Mouse (Mus musculus): Measurements from ENCODE around the gene Lrrc55. TPM values are rescaled to one million over a fixed set of nuclear protein-coding genes. Genes with fewer than 3 reads are reported as not detected.

Gene Lrrc55
- polyA plus RNA-seq, 1 experiment from 2014 or later: 11.0 TPM

DNA sequence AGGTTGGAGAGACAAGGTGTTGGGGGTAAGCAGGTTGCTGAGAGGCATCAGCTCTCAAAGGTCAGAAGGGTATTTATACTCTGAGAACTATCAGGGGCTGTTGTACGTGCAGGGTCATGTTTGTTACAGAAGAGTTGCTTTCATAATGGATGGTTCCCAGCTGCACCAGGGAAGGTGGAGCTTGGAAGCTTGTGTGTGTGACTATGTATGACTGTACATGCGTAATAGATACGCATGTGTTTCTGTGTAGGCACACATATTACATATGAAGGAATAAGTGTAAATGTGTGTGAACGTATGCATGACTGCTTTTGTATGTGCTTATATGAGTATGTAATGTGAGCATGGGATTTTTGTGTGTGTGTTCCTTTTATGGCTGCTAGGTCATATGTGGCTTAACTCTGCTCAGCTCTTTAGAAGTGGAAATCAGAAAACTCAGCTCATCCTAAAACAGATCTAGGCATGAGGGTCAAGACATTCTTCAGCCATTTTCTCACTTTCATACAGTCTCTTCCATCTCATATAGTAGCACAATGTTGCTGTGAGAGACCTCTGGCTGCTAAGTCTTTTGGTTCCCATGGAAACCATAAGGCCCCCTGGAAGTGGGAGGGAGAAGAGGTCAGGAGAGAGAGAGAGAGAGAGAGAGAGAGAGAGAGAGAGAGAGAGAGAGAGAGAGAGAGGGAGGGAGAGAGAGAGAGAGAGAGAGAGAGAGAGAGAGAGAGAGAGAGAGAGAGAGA, 35.9 kb downstream of the Lrrc55 start:
- no peaks in the 10 kb centered on the region for H3K9me3 ChIP-seq (replicated peaks; ENCODE audit: control insufficient read depth, low read length)
- H3K4me3 ChIP-seq (ENCODE audit: low read depth, low read length): no peak overlapping the region
- H3K27ac ChIP-seq (ENCODE audit: low read depth, low read length): no peak overlapping the region
- 81% methylated on average over 4 of the region's 4 CpGs for WGBS
- no peak overlapping the region for H3K4me2 ChIP-seq (ENCODE audit: low read length)
- no peaks in the 10 kb centered on the region for H3K27me3 ChIP-seq (replicated peaks; ENCODE audit: control insufficient read depth, insufficient read depth, low read length)
- ATAC-seq (peak; percentile 52), DNase-seq (ENCODE audit: low spot score) (peak; percentile 27)
- no peaks in the 10 kb centered on the region for H3K4me1 ChIP-seq (ENCODE audit: control insufficient read depth, insufficient read depth, low read length)
- H3K36me3 ChIP-seq (ENCODE audit: control insufficient read depth, insufficient read depth, low read length): no peaks in the 10 kb centered on the region
- no peak overlapping the region for H3K9ac ChIP-seq (ENCODE audit: low read length)

GRCm38 (mm10) chr2:85157382-85157781, 39.6 kb downstream of the Lrrc55 start:
- no peaks in the 10 kb centered on the region for H3K36me3 ChIP-seq (ENCODE audit: control insufficient read depth, insufficient read depth, low read length)

DNA sequence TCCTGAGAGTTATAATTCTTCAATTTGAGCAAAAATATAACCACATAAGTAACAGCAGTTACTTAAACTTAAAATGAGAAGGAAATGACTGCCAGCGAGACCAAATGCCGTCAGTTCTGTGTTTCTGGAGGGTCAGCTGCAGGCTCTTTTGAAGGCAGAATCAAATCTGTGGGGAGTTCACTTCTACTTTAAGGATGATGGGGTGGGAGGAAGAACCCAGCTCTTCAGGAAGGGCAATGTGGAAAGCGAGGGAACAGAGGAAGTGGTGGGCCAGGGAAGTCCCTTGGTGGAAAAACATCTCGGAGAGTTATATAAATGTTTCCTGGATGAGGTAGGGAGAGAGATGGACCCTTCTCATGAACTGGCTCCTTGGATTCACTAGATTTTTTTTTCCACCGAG, 40.9 kb downstream of the Lrrc55 start:
- Histone ChIP-seq H3K27ac (ENCODE audit: low read depth, low read length) (no peak overlapping the region), H3K4me2 (ENCODE audit: low read length) (no peak overlapping the region), H3K4me1 (ENCODE audit: control insufficient read depth, insufficient read depth, low read length) (no peaks in the 10 kb centered on the region), H3K4me3 (ENCODE audit: low read depth, low read length) (no peak overlapping the region), H3K9me3 (replicated peaks; ENCODE audit: control insufficient read depth, low read length) (no peaks in the 10 kb centered on the region), H3K36me3 (ENCODE audit: control insufficient read depth, insufficient read depth, low read length) (no peaks in the 10 kb centered on the region), H3K27me3 (replicated peaks; ENCODE audit: control insufficient read depth, insufficient read depth, low read length) (no peaks in the 10 kb centered on the region), H3K9ac (ENCODE audit: low read length) (no peak overlapping the region)
- ATAC-seq (no peak), DNase-seq (ENCODE audit: low spot score) (no peak)
- WGBS: 86% methylated on average over 5 of the region's 5 CpGs

More at GRCm38 (mm10) chr2:85157382-85157781, 39.6 kb downstream of the Lrrc55 start:
- Histone ChIP-seq H3K9me3 (replicated peaks; ENCODE audit: control insufficient read depth, low read length) (no peaks in the 10 kb centered on the region), H3K27me3 (replicated peaks; ENCODE audit: control insufficient read depth, insufficient read depth, low read length) (no peaks in the 10 kb centered on the region), H3K27ac (ENCODE audit: low read depth, low read length) (no peak overlapping the region), H3K4me2 (ENCODE audit: low read length) (no peak overlapping the region), H3K4me1 (ENCODE audit: control insufficient read depth, insufficient read depth, low read length) (no peaks in the 10 kb centered on the region), H3K4me3 (ENCODE audit: low read depth, low read length) (no peak overlapping the region), H3K9ac (ENCODE audit: low read length) (no peak overlapping the region)
- ATAC-seq: no peak
- WGBS: 90% methylated on average over 3 of the region's 3 CpGs
- no peak for DNase-seq (ENCODE audit: low spot score)

DNA sequence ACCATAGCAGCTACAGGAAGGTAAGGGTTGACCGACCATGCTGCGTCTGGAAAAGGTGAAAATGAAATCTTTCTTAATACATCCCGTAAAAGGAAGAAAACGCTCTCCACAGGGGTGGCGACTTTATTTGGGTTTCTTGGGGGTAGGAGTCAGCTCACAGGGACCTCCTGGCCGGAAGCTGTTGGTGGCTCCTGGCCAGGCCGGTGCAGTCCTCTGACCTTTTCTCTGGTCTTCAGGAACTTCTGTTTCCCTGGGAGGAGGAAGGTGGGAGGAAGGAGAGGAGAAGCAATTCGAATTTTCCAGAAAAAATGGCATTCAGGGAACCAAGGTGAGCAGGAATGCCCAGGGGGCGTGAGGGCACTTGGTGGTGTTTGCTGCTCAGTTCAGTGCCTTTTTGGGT, 41.7 kb downstream of the Lrrc55 start:
- Histone ChIP-seq H3K4me3 (ENCODE audit: low read depth, low read length) (no peak overlapping the region), H3K9ac (ENCODE audit: low read length) (no peak overlapping the region), H3K4me2 (ENCODE audit: low read length) (no peak overlapping the region), H3K36me3 (ENCODE audit: control insufficient read depth, insufficient read depth, low read length) (no peaks in the 10 kb centered on the region), H3K27ac (ENCODE audit: low read depth, low read length) (no peak overlapping the region), H3K27me3 (replicated peaks; ENCODE audit: control insufficient read depth, insufficient read depth, low read length) (no peaks in the 10 kb centered on the region), H3K4me1 (ENCODE audit: control insufficient read depth, insufficient read depth, low read length) (no peaks in the 10 kb centered on the region), H3K9me3 (replicated peaks; ENCODE audit: control insufficient read depth, low read length) (no peaks in the 10 kb centered on the region)
- WGBS: 93% methylated on average over 9 of the region's 9 CpGs
- no peak for DNase-seq (ENCODE audit: low spot score)
- ATAC-seq: no peak

DNA sequence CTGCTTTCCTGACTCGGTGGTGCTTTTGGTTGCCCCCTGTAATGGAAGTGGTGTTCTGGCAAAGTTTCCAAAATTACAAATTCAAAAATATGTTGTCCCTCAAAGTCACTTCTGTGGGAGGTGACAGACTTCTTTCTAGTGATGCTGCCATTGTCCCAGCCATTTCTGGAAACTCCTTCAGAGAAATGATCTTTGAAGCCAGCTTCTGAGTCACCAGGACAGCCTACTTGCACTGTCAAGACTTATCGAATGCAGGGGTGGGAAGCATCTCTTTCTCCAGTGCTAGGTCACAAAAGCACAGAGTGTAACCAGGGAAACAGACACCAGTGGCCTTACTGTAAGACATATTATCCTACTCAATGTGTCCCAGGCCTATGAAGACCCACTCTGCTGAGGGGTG, 45.8 kb downstream of the Lrrc55 start:
- Histone ChIP-seq H3K4me3 (ENCODE audit: low read depth, low read length) (no peak overlapping the region), H3K27ac (ENCODE audit: low read depth, low read length) (no peak overlapping the region), H3K9me3 (replicated peaks; ENCODE audit: control insufficient read depth, low read length) (no peaks in the 10 kb centered on the region), H3K4me2 (ENCODE audit: low read length) (no peak overlapping the region), H3K36me3 (ENCODE audit: control insufficient read depth, insufficient read depth, low read length) (no peaks in the 10 kb centered on the region), H3K4me1 (ENCODE audit: control insufficient read depth, insufficient read depth, low read length) (no peaks in the 10 kb centered on the region), H3K27me3 (replicated peaks; ENCODE audit: control insufficient read depth, insufficient read depth, low read length) (no peaks in the 10 kb centered on the region), H3K9ac (ENCODE audit: low read length) (no peak overlapping the region)
- 87% methylated on average over 2 of the region's 2 CpGs for WGBS
- DNase-seq (ENCODE audit: low spot score) (no peak), ATAC-seq (no peak)

GRCm38 (mm10) chr2:85150373-85150772, 46.6 kb downstream of the Lrrc55 start:
- DNase-seq (ENCODE audit: low spot score) (no peak), ATAC-seq (no peak)
- H3K9me3 ChIP-seq (replicated peaks; ENCODE audit: control insufficient read depth, low read length): no peaks in the 10 kb centered on the region
- WGBS: 90% methylated on average over 1 of the region's 1 CpGs
- no peak overlapping the region for H3K27ac ChIP-seq (ENCODE audit: low read depth, low read length)
- H3K9ac ChIP-seq (ENCODE audit: low read length): no peak overlapping the region
- no peak overlapping the region for H3K4me2 ChIP-seq (ENCODE audit: low read length)
- H3K4me1 ChIP-seq (ENCODE audit: control insufficient read depth, insufficient read depth, low read length): no peaks in the 10 kb centered on the region
- H3K27me3 ChIP-seq (replicated peaks; ENCODE audit: control insufficient read depth, insufficient read depth, low read length): no peaks in the 10 kb centered on the region
- H3K4me3 ChIP-seq (ENCODE audit: low read depth, low read length): no peak overlapping the region
- H3K36me3 ChIP-seq (ENCODE audit: control insufficient read depth, insufficient read depth, low read length): no peaks in the 10 kb centered on the region

DNA sequence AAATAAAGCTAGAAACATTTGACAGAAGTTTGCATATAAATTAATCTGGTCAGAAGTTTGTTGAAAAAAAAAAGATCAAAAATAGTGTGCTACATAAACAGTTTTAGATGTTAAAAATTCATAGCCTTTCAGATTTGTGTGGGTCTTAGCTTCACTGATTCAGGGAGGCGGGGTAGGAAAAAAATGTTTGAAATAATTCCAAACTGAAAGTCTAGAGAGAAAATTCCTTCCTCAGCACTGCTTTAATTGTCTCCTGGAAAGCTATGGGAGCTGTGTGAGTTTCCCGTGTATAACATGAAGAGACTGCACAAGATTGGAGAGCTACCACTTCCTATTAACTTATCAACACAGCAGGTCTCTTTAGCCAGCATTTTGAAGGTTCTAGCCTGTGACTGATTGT, 49.5 kb downstream of the Lrrc55 start:
- ATAC-seq (no peak), DNase-seq (ENCODE audit: low spot score) (no peak)
- H3K27me3 ChIP-seq (replicated peaks; ENCODE audit: control insufficient read depth, insufficient read depth, low read length): no peaks in the 10 kb centered on the region
- WGBS: 80% methylated on average over 2 of the region's 2 CpGs
- no peak overlapping the region for H3K4me2 ChIP-seq (ENCODE audit: low read length)
- H3K27ac ChIP-seq (ENCODE audit: low read depth, low read length): no peak overlapping the region
- H3K9ac ChIP-seq (ENCODE audit: low read length): no peak overlapping the region
- no peaks in the 10 kb centered on the region for H3K4me1 ChIP-seq (ENCODE audit: control insufficient read depth, insufficient read depth, low read length)
- H3K36me3 ChIP-seq (ENCODE audit: control insufficient read depth, insufficient read depth, low read length): no peaks in the 10 kb centered on the region
- H3K4me3 ChIP-seq (ENCODE audit: low read depth, low read length): no peak overlapping the region
- H3K9me3 ChIP-seq (replicated peaks; ENCODE audit: control insufficient read depth, low read length): no peaks in the 10 kb centered on the region

GRCm38 (mm10) chr2:85145346-85145745, 51.7 kb downstream of the Lrrc55 start:
- Histone ChIP-seq H3K27ac (ENCODE audit: low read depth, low read length) (no peak overlapping the region), H3K36me3 (ENCODE audit: control insufficient read depth, insufficient read depth, low read length) (no peaks in the 10 kb centered on the region), H3K4me2 (ENCODE audit: low read length) (no peak overlapping the region), H3K9ac (ENCODE audit: low read length) (no peak overlapping the region), H3K4me1 (ENCODE audit: control insufficient read depth, insufficient read depth, low read length) (no peaks in the 10 kb centered on the region), H3K27me3 (replicated peaks; ENCODE audit: control insufficient read depth, insufficient read depth, low read length) (no peaks in the 10 kb centered on the region), H3K4me3 (ENCODE audit: low read depth, low read length) (no peak overlapping the region), H3K9me3 (replicated peaks; ENCODE audit: control insufficient read depth, low read length) (no peaks in the 10 kb centered on the region)
- 75% methylated on average over 3 of the region's 3 CpGs for WGBS
- DNase-seq (ENCODE audit: low spot score) (no peak), ATAC-seq (no peak)

GRCm38 (mm10) chr2:85144908-85145307, 52.1 kb downstream of the Lrrc55 start:
- H3K36me3 ChIP-seq (ENCODE audit: control insufficient read depth, insufficient read depth, low read length): no peaks in the 10 kb centered on the region
- ATAC-seq (no peak), DNase-seq (ENCODE audit: low spot score) (no peak)
- H3K27me3 ChIP-seq (replicated peaks; ENCODE audit: control insufficient read depth, insufficient read depth, low read length): no peaks in the 10 kb centered on the region
- H3K4me1 ChIP-seq (ENCODE audit: control insufficient read depth, insufficient read depth, low read length): no peaks in the 10 kb centered on the region
- no peak overlapping the region for H3K4me3 ChIP-seq (ENCODE audit: low read depth, low read length)
- no peak overlapping the region for H3K9ac ChIP-seq (ENCODE audit: low read length)
- H3K27ac ChIP-seq (ENCODE audit: low read depth, low read length): no peak overlapping the region
- no peaks in the 10 kb centered on the region for H3K9me3 ChIP-seq (replicated peaks; ENCODE audit: control insufficient read depth, low read length)
- no peak overlapping the region for H3K4me2 ChIP-seq (ENCODE audit: low read length)
- 85% methylated on average over 2 of the region's 2 CpGs for WGBS
